In genomic region chr17:35822564-35822963, GRCm38 (mm10) we compare ENCODE assay signal across 8 mouse cellular contexts. TPM values are rescaled to one million over a fixed set of nuclear protein-coding genes. Genes with fewer than 3 reads are reported as not detected.
DNase-seq lines count a peak whose midpoint lies in the region; ATAC-seq and TF ChIP-seq lines count a peak whose summit lies in the region.

No protein-coding gene starts in this region.

- ATAC-seq in embryonic facial prominence, embryonic 13.5 days (ENCODE audit: insufficient number of reproducible peaks, insufficient read depth, low FRiP score, low TSS enrichment, low read depth), result 0 out of 2 replicates have a peak, but pooled peaks have one; percentile 1
- ATAC-seq in hindbrain, embryonic 15.5 days (ENCODE audit: low FRiP score, low read depth), result peak; percentile 37; the same call in 1 of the 2 replicates
- peak; percentile 22; the same call in 1 of the 2 replicates for ATAC-seq in midbrain, embryonic 16.5 days
- no peak for ATAC-seq in CD4-positive, CD25-positive, alpha-beta regulatory T cell, adult 4 months

- peak overlapping the region; percentile 79 for H3K4me3 ChIP-seq in liver, adult 2 months (ENCODE audit: insufficient read depth, low read depth, low read length)
- H3K4me3 ChIP-seq in embryonic facial prominence, embryonic 13.5 days, result peak overlapping the region; percentile 67
- peak overlapping the region; percentile 81 for H3K4me3 ChIP-seq in hindbrain, embryonic 15.5 days
- H3K4me3 ChIP-seq in midbrain, embryonic 16.5 days (ENCODE audit: low read depth, low read length), result peak overlapping the region; percentile 70

- H3K27me3 ChIP-seq in liver, adult 2 months (ENCODE audit: control insufficient read depth, insufficient read depth, low read length), result no peaks in the 10 kb centered on the region
- no peaks in the 10 kb centered on the region for H3K27me3 ChIP-seq in embryonic facial prominence, embryonic 13.5 days
- H3K27me3 ChIP-seq in hindbrain, embryonic 15.5 days, result peaks cover 13% of the 10 kb centered on the region
- H3K27me3 ChIP-seq in midbrain, embryonic 16.5 days (ENCODE audit: control insufficient read depth, insufficient read depth, low read depth, low read length), result peaks cover 8% of the 10 kb centered on the region; the same call in 1 of the 2 replicates

- no peak for TF ChIP-seq POLR2A in liver, adult 2 months (IDR thresholded peaks at IDR 0.05; ENCODE audit: extremely low read depth, insufficient read depth, low read length)

- H3K9me3 ChIP-seq in embryonic facial prominence, embryonic 13.5 days, result no peaks in the 10 kb centered on the region
- H3K9me3 ChIP-seq in hindbrain, embryonic 15.5 days, result no peaks in the 10 kb centered on the region
- no peaks in the 10 kb centered on the region for H3K9me3 ChIP-seq in midbrain, embryonic 16.5 days (replicated peaks; ENCODE audit: control insufficient read depth, low read length, poor library complexity, severe bottlenecking)

- 0 out of 2 replicates have a peak, but pooled peaks cover 6% of the 10 kb centered on the region for H3K4me1 ChIP-seq in liver, adult 2 months (ENCODE audit: control insufficient read depth, insufficient read depth, low read length)
- peaks cover 26% of the 10 kb centered on the region for H3K4me1 ChIP-seq in embryonic facial prominence, embryonic 13.5 days
- peaks cover 33% of the 10 kb centered on the region for H3K4me1 ChIP-seq in hindbrain, embryonic 15.5 days (replicated peaks)
- H3K4me1 ChIP-seq in midbrain, embryonic 16.5 days (ENCODE audit: control insufficient read depth, insufficient read depth, low read length), result peaks cover 29% of the 10 kb centered on the region

- peak overlapping the region; percentile 78 for H3K27ac ChIP-seq in liver, adult 2 months (replicated peaks; ENCODE audit: insufficient read depth, low read depth, low read length)
- H3K27ac ChIP-seq in embryonic facial prominence, embryonic 13.5 days, result peak overlapping the region; percentile 44; the same call in 1 of the 2 replicates
- peak overlapping the region; percentile 88 for H3K27ac ChIP-seq in hindbrain, embryonic 15.5 days (replicated peaks)
- H3K27ac ChIP-seq in midbrain, embryonic 16.5 days (ENCODE audit: low read length), result peak overlapping the region; percentile 84

- H3K79me2 ChIP-seq in liver, adult 2 months (ENCODE audit: control insufficient read depth, insufficient read depth, low read length), result no peaks in the 10 kb centered on the region

- H3K9ac ChIP-seq in liver, adult 2 months (ENCODE audit: low read depth, low read length), result peak overlapping the region; percentile 73
- peak overlapping the region; percentile 80 for H3K9ac ChIP-seq in embryonic facial prominence, embryonic 13.5 days
- peak overlapping the region; percentile 67 for H3K9ac ChIP-seq in hindbrain, embryonic 15.5 days
- H3K9ac ChIP-seq in midbrain, embryonic 16.5 days (ENCODE audit: low read depth, low read length), result peak overlapping the region; percentile 82

- 7% methylated on average over 11 of the region's 11 CpGs for WGBS in liver, adult 2 months
- WGBS in embryonic facial prominence, embryonic 13.5 days, result 3% methylated on average over 11 of the region's 11 CpGs
- WGBS in hindbrain, embryonic 15.5 days, result 3% methylated on average over 11 of the region's 11 CpGs
- WGBS in midbrain, embryonic 16.5 days, result 1% methylated on average over 11 of the region's 11 CpGs

- H3K4me2 ChIP-seq in embryonic facial prominence, embryonic 13.5 days, result peak overlapping the region; percentile 94
- peak overlapping the region; percentile 95 for H3K4me2 ChIP-seq in hindbrain, embryonic 15.5 days
- peak overlapping the region; percentile 79 for H3K4me2 ChIP-seq in midbrain, embryonic 16.5 days (ENCODE audit: low read length)

- DNase-seq in liver, adult 2 months (ENCODE audit: extremely low read depth, low read depth, low spot score), result no peak
- DNase-seq in liver, result no peak
- no peak for DNase-seq in adrenal gland, postnatal 25 days
- no peak for DNase-seq in frontal cortex, postnatal 10 days (ENCODE audit: low spot score in 2 of 2)

- TF ChIP-seq CTCF in liver, adult 2 months (IDR thresholded peaks at IDR 0.05; ENCODE audit: low read depth, low read length), result no peak

- no peaks in the 10 kb centered on the region for H3K36me3 ChIP-seq in liver, adult 2 months (ENCODE audit: control insufficient read depth, insufficient read depth, low read length)
- H3K36me3 ChIP-seq in embryonic facial prominence, embryonic 13.5 days, result peaks cover 33% of the 10 kb centered on the region
- H3K36me3 ChIP-seq in hindbrain, embryonic 15.5 days, result peaks cover 22% of the 10 kb centered on the region
- H3K36me3 ChIP-seq in midbrain, embryonic 16.5 days (ENCODE audit: control insufficient read depth, insufficient read depth, low read length), result peaks cover 6% of the 10 kb centered on the region; the same call in 1 of the 2 replicates

RNA-seq across cellular contexts. Expression of gene Flot1, which starts 0.5 kb away (rescaled TPM):
- total RNA-seq in liver, adult 2 months (2014; rRNA removed), result 18.0 and 19.5 TPM in 2 replicates
- polyA plus RNA-seq in liver, adult 2 months (2012; rRNA removed), result 19.6 and 26.7 TPM in 2 replicates
- 61.0 and 67.2 TPM in 2 replicates for polyA plus RNA-seq in embryonic facial prominence, embryonic 13.5 days (2015; fragmentation: Nextera tagmentation; extraction: Ambion mirVana)
- polyA plus RNA-seq in hindbrain, embryonic 15.5 days (2015; fragmentation: Nextera tagmentation; extraction: Ambion mirVana), result 111 and 116 TPM in 2 replicates
- polyA plus RNA-seq in midbrain, embryonic 16.5 days (2015; fragmentation: Nextera tagmentation; extraction: Ambion mirVana), result 102 and 104 TPM in 2 replicates
- total RNA-seq in adrenal gland, postnatal 25 days (2021), result 61.0 and 94.1 TPM in 2 replicates
- 10 to 100 TPM; 24.3 to 30.7 TPM for polyA plus RNA-seq in CD4-positive, CD25-positive, alpha-beta regulatory T cell, adult 4 months (2017; shearing (Covaris generic))

RNA-seq across cellular contexts. Expression of gene Ier3, which starts 1.1 kb away (rescaled TPM):
- 0.92 and 0.94 TPM in 2 replicates for total RNA-seq in liver, adult 2 months (2014; rRNA removed)
- polyA plus RNA-seq in liver, adult 2 months (2012; rRNA removed), result 0.91 and 1.6 TPM in 2 replicates
- 20.1 and 27.7 TPM in 2 replicates for polyA plus RNA-seq in embryonic facial prominence, embryonic 13.5 days (2015; fragmentation: Nextera tagmentation; extraction: Ambion mirVana)
- 12.7 and 16.3 TPM in 2 replicates for polyA plus RNA-seq in hindbrain, embryonic 15.5 days (2015; fragmentation: Nextera tagmentation; extraction: Ambion mirVana)
- 8.9 and 10.5 TPM in 2 replicates for polyA plus RNA-seq in midbrain, embryonic 16.5 days (2015; fragmentation: Nextera tagmentation; extraction: Ambion mirVana)
- total RNA-seq in adrenal gland, postnatal 25 days (2021), result 7.6 and 11.7 TPM in 2 replicates
- polyA plus RNA-seq in CD4-positive, CD25-positive, alpha-beta regulatory T cell, adult 4 months (2017; shearing (Covaris generic)), result 1 to 10 TPM; 1.1 to 1.9 TPM

RNA-seq across cellular contexts. Expression of gene Tubb5, which starts 15.5 kb away (rescaled TPM):
- total RNA-seq in liver, adult 2 months (2014; rRNA removed), result 37.5 and 67.3 TPM in 2 replicates
- 56.4 and 62.2 TPM in 2 replicates for polyA plus RNA-seq in liver, adult 2 months (2012; rRNA removed)
- 1,166 and 1,221 TPM in 2 replicates for polyA plus RNA-seq in embryonic facial prominence, embryonic 13.5 days (2015; fragmentation: Nextera tagmentation; extraction: Ambion mirVana)
- polyA plus RNA-seq in hindbrain, embryonic 15.5 days (2015; fragmentation: Nextera tagmentation; extraction: Ambion mirVana), result 1,681 and 1,706 TPM in 2 replicates
- polyA plus RNA-seq in midbrain, embryonic 16.5 days (2015; fragmentation: Nextera tagmentation; extraction: Ambion mirVana), result 1,852 and 1,913 TPM in 2 replicates
- 192 and 221 TPM in 2 replicates for total RNA-seq in adrenal gland, postnatal 25 days (2021)
- 100 to 1,000 TPM; 564 to 602 TPM for polyA plus RNA-seq in CD4-positive, CD25-positive, alpha-beta regulatory T cell, adult 4 months (2017; shearing (Covaris generic))

RNA-seq across cellular contexts. Expression of gene Mdc1, which starts 18.8 kb away (rescaled TPM):
- 3.0 and 3.5 TPM in 2 replicates for total RNA-seq in liver, adult 2 months (2014; rRNA removed)
- 1.7 and 2.4 TPM in 2 replicates for polyA plus RNA-seq in liver, adult 2 months (2012; rRNA removed)
- 15.7 and 21.0 TPM in 2 replicates for polyA plus RNA-seq in embryonic facial prominence, embryonic 13.5 days (2015; fragmentation: Nextera tagmentation; extraction: Ambion mirVana)
- 10.0 and 10.5 TPM in 2 replicates for polyA plus RNA-seq in hindbrain, embryonic 15.5 days (2015; fragmentation: Nextera tagmentation; extraction: Ambion mirVana)
- polyA plus RNA-seq in midbrain, embryonic 16.5 days (2015; fragmentation: Nextera tagmentation; extraction: Ambion mirVana), result 8.6 and 10.3 TPM in 2 replicates
- total RNA-seq in adrenal gland, postnatal 25 days (2021), result 30.1 and 31.1 TPM in 2 replicates
- polyA plus RNA-seq in CD4-positive, CD25-positive, alpha-beta regulatory T cell, adult 4 months (2017; shearing (Covaris generic)), result 10 to 100 TPM; 10.9 to 13.2 TPM

RNA-seq across cellular contexts. Expression of gene Nrm, which starts 38.6 kb away (rescaled TPM):
- total RNA-seq in liver, adult 2 months (2014; rRNA removed), result 0.18 and 2.4 TPM in 2 replicates
- polyA plus RNA-seq in liver, adult 2 months (2012; rRNA removed), result 1.4 and 2.4 TPM in 2 replicates
- polyA plus RNA-seq in embryonic facial prominence, embryonic 13.5 days (2015; fragmentation: Nextera tagmentation; extraction: Ambion mirVana), result 49.0 and 53.5 TPM in 2 replicates
- polyA plus RNA-seq in hindbrain, embryonic 15.5 days (2015; fragmentation: Nextera tagmentation; extraction: Ambion mirVana), result 22.1 and 22.6 TPM in 2 replicates
- polyA plus RNA-seq in midbrain, embryonic 16.5 days (2015; fragmentation: Nextera tagmentation; extraction: Ambion mirVana), result 13.5 and 14.6 TPM in 2 replicates
- total RNA-seq in adrenal gland, postnatal 25 days (2021), result 8.7 and 9.8 TPM in 2 replicates
- polyA plus RNA-seq in CD4-positive, CD25-positive, alpha-beta regulatory T cell, adult 4 months (2017; shearing (Covaris generic)), result 10 to 100 TPM; 35.5 to 43.5 TPM
